Mouse (Mus musculus): Measurements from ENCODE around the gene Klb. TPM values are rescaled to one million over a fixed set of nuclear protein-coding genes. Genes with fewer than 3 reads are reported as not detected.
"Not testable (repeated sequence)": the region's sequence is repeated elsewhere in the genome, so short reads cannot be mapped to it uniquely, and the experiment has no call there.

Gene Klb
- total RNA-seq (2014; fragmentation: Nextera tagmentation) (not detected in 2 replicates), total RNA-seq (2017) (0.05 and 0.17 TPM in 2 replicates), polyA plus RNA-seq (2012) (not detected in 2 replicates)

- TF ChIP-seq CTCF (IDR thresholded peaks at IDR 0.05; ENCODE audit: low read depth, low read length) (no peak), GATA2 (IDR thresholded peaks at IDR 0.05; ENCODE audit: borderline replicate concordance, low read depth, low read length) (no peak), POLR2AphosphoS5 (IDR thresholded peaks at IDR 0.05; ENCODE audit: insufficient replicate concordance, low read depth, low read length) (no peak), TAL1 (conservative IDR thresholded peaks at IDR 0.05; ENCODE audit: low read depth, low read length) (no peak), GATA1 (IDR thresholded peaks at IDR 0.05; ENCODE audit: borderline replicate concordance, low read length) (no peak)
- H3K4me3 ChIP-seq (ENCODE audit: low read depth, low read length) = no peak within 1 kb of the TSS
- H3K9me3 ChIP-seq (replicated peaks) = no peaks in the 10 kb centered on the region
- H3K36me3 ChIP-seq (replicated peaks) = no peaks in the 10 kb centered on the region
- ATAC-seq (ENCODE audit: extremely low read depth, insufficient number of reproducible peaks, low FRiP score, poor library complexity, severe bottlenecking) (no peak), DNase-seq (ENCODE audit: low spot score) (no peak)
- H3K27me3 ChIP-seq (ENCODE audit: insufficient read depth, low read length) = peaks cover 24% of the 10 kb centered on the region
- H3K4me1 ChIP-seq (ENCODE audit: insufficient read depth, low read depth, low read length) = 0 out of 2 replicates have a peak, but pooled peaks cover 4% of the 10 kb centered on the region
These were observed at the start of gene Klb for GRCm38 (mm10) chr5:65348168-65348567. Gene Klb (plus strand): TSS chr5:65348314.

- not testable (repeated sequence) for ATAC-seq (ENCODE audit: extremely low read depth, insufficient number of reproducible peaks, low FRiP score, poor library complexity, severe bottlenecking); H3K4me3 ChIP-seq (ENCODE audit: low read depth, low read length); H3K9me3 ChIP-seq (replicated peaks); H3K27me3 ChIP-seq (ENCODE audit: insufficient read depth, low read length); DNase-seq (ENCODE audit: low spot score)
- peaks cover 87% of the 10 kb centered on the region for H3K36me3 ChIP-seq (replicated peaks)
- H3K4me1 ChIP-seq (ENCODE audit: insufficient read depth, low read depth, low read length) = peaks cover 32% of the 10 kb centered on the region
These were observed 48.5 kb upstream of the Klb start for GRCm38 (mm10) chr5:65299623-65300022.

GRCm38 (mm10) chr5:65300121-65300520 lies 48.0 kb upstream of the Klb start:
- Histone ChIP-seq H3K4me1 (ENCODE audit: insufficient read depth, low read depth, low read length) (peaks cover 32% of the 10 kb centered on the region), H3K36me3 (replicated peaks) (peaks cover 87% of the 10 kb centered on the region), H3K4me3 (ENCODE audit: low read depth, low read length) (no peak overlapping the region; the same call in 1 of the 2 replicates), H3K27me3 (ENCODE audit: insufficient read depth, low read length) (no peaks in the 10 kb centered on the region), H3K9me3 (replicated peaks) (no peaks in the 10 kb centered on the region)
- no peak for ATAC-seq (ENCODE audit: extremely low read depth, insufficient number of reproducible peaks, low FRiP score, poor library complexity, severe bottlenecking)
- no peak for DNase-seq (ENCODE audit: low spot score)
- no peak for TF ChIP-seq CTCF (IDR thresholded peaks at IDR 0.05; ENCODE audit: low read depth, low read length)
- TF ChIP-seq TAL1 (conservative IDR thresholded peaks at IDR 0.05; ENCODE audit: low read depth, low read length) = no peak
- TF ChIP-seq GATA2 (IDR thresholded peaks at IDR 0.05; ENCODE audit: borderline replicate concordance, low read depth, low read length) = no peak
- TF ChIP-seq GATA1 (IDR thresholded peaks at IDR 0.05; ENCODE audit: borderline replicate concordance, low read length) = no peak
- no peak for TF ChIP-seq POLR2AphosphoS5 (IDR thresholded peaks at IDR 0.05; ENCODE audit: insufficient replicate concordance, low read depth, low read length)

GRCm38 (mm10) chr5:65305516-65305915 lies 42.6 kb upstream of the Klb start:
- peaks cover 84% of the 10 kb centered on the region for H3K36me3 ChIP-seq (replicated peaks)
- ATAC-seq (ENCODE audit: extremely low read depth, insufficient number of reproducible peaks, low FRiP score, poor library complexity, severe bottlenecking) (no peak), DNase-seq (ENCODE audit: low spot score) (no peak)
- H3K9me3 ChIP-seq (replicated peaks) = no peaks in the 10 kb centered on the region
- TF ChIP-seq GATA1 (IDR thresholded peaks at IDR 0.05; ENCODE audit: borderline replicate concordance, low read length) = no peak
- TF ChIP-seq TAL1 (conservative IDR thresholded peaks at IDR 0.05; ENCODE audit: low read depth, low read length) = no peak
- TF ChIP-seq CTCF (IDR thresholded peaks at IDR 0.05; ENCODE audit: low read depth, low read length) = no peak
- TF ChIP-seq GATA2 (IDR thresholded peaks at IDR 0.05; ENCODE audit: borderline replicate concordance, low read depth, low read length) = no peak
- no peak for TF ChIP-seq POLR2AphosphoS5 (IDR thresholded peaks at IDR 0.05; ENCODE audit: insufficient replicate concordance, low read depth, low read length)
- peaks cover 9% of the 10 kb centered on the region for H3K4me1 ChIP-seq (ENCODE audit: insufficient read depth, low read depth, low read length)
- no peak overlapping the region for H3K4me3 ChIP-seq (ENCODE audit: low read depth, low read length)
- no peaks in the 10 kb centered on the region for H3K27me3 ChIP-seq (ENCODE audit: insufficient read depth, low read length)

- no peaks in the 10 kb centered on the region for H3K27me3 ChIP-seq (ENCODE audit: insufficient read depth, low read length)
- ATAC-seq (ENCODE audit: extremely low read depth, insufficient number of reproducible peaks, low FRiP score, poor library complexity, severe bottlenecking) (no peak), DNase-seq (ENCODE audit: low spot score) (no peak)
- H3K4me3 ChIP-seq (ENCODE audit: low read depth, low read length) = no peak overlapping the region
- TF ChIP-seq CTCF (IDR thresholded peaks at IDR 0.05; ENCODE audit: low read depth, low read length) = no peak
- H3K9me3 ChIP-seq (replicated peaks) = no peaks in the 10 kb centered on the region
- peaks cover 88% of the 10 kb centered on the region for H3K36me3 ChIP-seq (replicated peaks)
- H3K4me1 ChIP-seq (ENCODE audit: insufficient read depth, low read depth, low read length) = peaks cover 9% of the 10 kb centered on the region; the same call in 1 of the 2 replicates
These were observed 39.9 kb upstream of the Klb start for GRCm38 (mm10) chr5:65308208-65308607.

GRCm38 (mm10) chr5:65308866-65309265 lies 39.2 kb upstream of the Klb start:
- ATAC-seq (ENCODE audit: extremely low read depth, insufficient number of reproducible peaks, low FRiP score, poor library complexity, severe bottlenecking) (no peak; the same call in 1 of the 2 replicates), DNase-seq (ENCODE audit: low spot score) (no peak)
- H3K27me3 ChIP-seq (ENCODE audit: insufficient read depth, low read length) = no peaks in the 10 kb centered on the region
- peaks cover 9% of the 10 kb centered on the region; the same call in 1 of the 2 replicates for H3K4me1 ChIP-seq (ENCODE audit: insufficient read depth, low read depth, low read length)
- no peaks in the 10 kb centered on the region for H3K9me3 ChIP-seq (replicated peaks)
- H3K36me3 ChIP-seq (replicated peaks) = peaks cover 85% of the 10 kb centered on the region
- H3K4me3 ChIP-seq (ENCODE audit: low read depth, low read length) = no peak overlapping the region
- TF ChIP-seq GATA1 (IDR thresholded peaks at IDR 0.05; ENCODE audit: borderline replicate concordance, low read length) (no peak), TAL1 (conservative IDR thresholded peaks at IDR 0.05; ENCODE audit: low read depth, low read length) (no peak), CTCF (IDR thresholded peaks at IDR 0.05; ENCODE audit: low read depth, low read length) (no peak), GATA2 (IDR thresholded peaks at IDR 0.05; ENCODE audit: borderline replicate concordance, low read depth, low read length) (no peak)

- Histone ChIP-seq H3K36me3 (replicated peaks) (peaks cover 84% of the 10 kb centered on the region), H3K4me1 (ENCODE audit: insufficient read depth, low read depth, low read length) (peaks cover 8% of the 10 kb centered on the region), H3K9me3 (replicated peaks) (no peaks in the 10 kb centered on the region), H3K4me3 (ENCODE audit: low read depth, low read length) (no peak overlapping the region), H3K27me3 (ENCODE audit: insufficient read depth, low read length) (no peaks in the 10 kb centered on the region)
- no peak for ATAC-seq (ENCODE audit: extremely low read depth, insufficient number of reproducible peaks, low FRiP score, poor library complexity, severe bottlenecking)
- DNase-seq (ENCODE audit: low spot score) = no peak
- no peak for TF ChIP-seq POLR2AphosphoS5 (IDR thresholded peaks at IDR 0.05; ENCODE audit: insufficient replicate concordance, low read depth, low read length)
These were observed 28.9 kb upstream of the Klb start for GRCm38 (mm10) chr5:65319176-65319575.

Measured in G1E (cell line).